Mouse (Mus musculus) kidney, adult 2 months (tissue): Measurements from ENCODE around the gene Dact2.

Experiments
- CTCF ChIP-seq: fragments of 200-500 bp; conservative IDR thresholded peaks from 2 replicates; pipeline ENCODE4 v1.5.1; 2011; ENCODE audit warnings: low read depth, mild to moderate bottlenecking, control low read depth, low read length, moderate library complexity, mixed read lengths; ENCODE audit not compliant: insufficient read depth, insufficient read length
- POLR2A ChIP-seq: fragments of 200-500 bp; IDR thresholded peaks from one replicate; pipeline ENCODE4 v1.6.1; 2011; ENCODE audit warnings: low read depth, low read length, control low read depth

DNA sequence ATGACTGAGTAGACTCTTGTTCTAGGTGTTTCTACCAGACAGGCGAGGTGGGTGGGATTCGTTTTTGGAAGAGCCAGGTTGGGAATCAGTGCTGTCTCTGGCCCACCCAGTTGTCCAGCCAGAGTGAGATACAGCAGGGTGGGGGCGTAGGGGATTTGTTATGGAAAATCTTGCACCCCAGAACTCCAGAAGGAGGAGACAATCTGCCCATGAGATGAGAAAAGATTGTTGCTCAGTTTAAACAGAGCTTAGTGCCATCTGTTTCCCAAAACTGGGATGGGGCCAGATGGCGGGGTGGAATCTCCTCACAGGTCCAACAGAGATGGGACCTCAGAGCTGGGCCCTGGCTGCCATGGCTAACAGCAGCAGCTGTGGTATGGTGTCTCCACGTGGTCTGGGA lies 28.4 kb downstream of the Dact2 start:
- TF ChIP-seq POLR2A = no peak
- no peak for TF ChIP-seq CTCF
